Mouse (Mus musculus) embryonic facial prominence, embryonic 13.5 days (tissue): ENCODE data around the gene Hspb2. TPM values are rescaled to one million over a fixed set of nuclear protein-coding genes. Genes with fewer than 3 reads are reported as not detected.
A peak's percentile ranks its signal among the peaks of the same experiment; 100 is the strongest.

Source experiments
- ATAC-seq: fragments of 200-750 bp; cut with Nextera tagmentation; 2 replicates; pipeline ENCODE4 v1.8.0; 2017; ENCODE audit warnings: low read depth; ENCODE audit not compliant: insufficient number of reproducible peaks, insufficient read depth, low FRiP score, low TSS enrichment
- H3K27ac ChIP-seq: fragments of 300-500 bp; sonication (generic); 2 replicates; pipeline ENCODE4 v1.5.1; 2015; ENCODE audit warnings: moderate library complexity, mild to moderate bottlenecking, inconsistent platforms
- H3K27me3 ChIP-seq: fragments of 300-500 bp; sonication (generic); 2 replicates; pipeline ENCODE4 v1.6.1; 2015; ENCODE audit warnings: mild to moderate bottlenecking, inconsistent platforms
- H3K36me3 ChIP-seq: fragments of 300-500 bp; sonication (generic); 2 replicates; pipeline ENCODE4 v1.6.1; 2015; ENCODE audit warnings: mild to moderate bottlenecking, inconsistent platforms
- H3K4me1 ChIP-seq: fragments of 300-500 bp; sonication (generic); 2 replicates; pipeline ENCODE4 v1.6.1; 2015; ENCODE audit warnings: inconsistent platforms
- H3K4me2 ChIP-seq: fragments of 300-500 bp; sonication (generic); 2 replicates; pipeline ENCODE4 v1.6.1; 2015; ENCODE audit warnings: moderate library complexity, mild to moderate bottlenecking, inconsistent platforms
- H3K4me3 ChIP-seq: fragments of 300-500 bp; sonication (generic); 2 replicates; pipeline ENCODE4 v1.5.1; 2015; ENCODE audit warnings: mild to moderate bottlenecking, inconsistent platforms
- H3K9ac ChIP-seq: fragments of 300-500 bp; sonication (generic); 2 replicates; pipeline ENCODE4 v1.6.1; 2015; ENCODE audit warnings: mild to moderate bottlenecking, inconsistent platforms
- H3K9me3 ChIP-seq: fragments of 300-500 bp; sonication (generic); 2 replicates; pipeline ENCODE4 v1.6.1; 2016; ENCODE audit warnings: inconsistent platforms
- WGBS: fragments of 180-500 bp; shearing (Covaris S2); methylation state at CpG from one replicate; pipeline ENCODE4 v1.1.7; 2015; ENCODE audit warnings: mixed read lengths; 5-methylcytosine and 5-hydroxymethylcytosine counted together
- polyA plus RNA-seq: library from polyadenylated mRNA; unstranded; fragments of >200 nt; fragmentation: Nextera tagmentation; extraction: Ambion mirVana; gene quantifications from 2 replicates; pipeline ENCODE4 v1.2.1, GENCODE M21; 2015

Hspb2 gene
- polyA plus RNA-seq, 1 experiment from 2014 or later = 5.7 TPM

GRCm38 (mm10) chr9:50770011-50770410 lies 17.9 kb upstream of the Hspb2 start:
- WGBS = 91% methylated on average over 2 of the region's 2 CpGs
- ATAC-seq = no peak

GRCm38 (mm10) chr9:50768107-50769002 lies 16.2 kb upstream of the Hspb2 start, which contains the start of gene Fdxacb1:
Fdxacb1 (plus strand) TSS chr9:50768236.
- Histone ChIP-seq H3K27me3 (no peaks in the 10 kb centered on the region), H3K4me2 (peak within 1 kb of the TSS; percentile 83), H3K9me3 (no peaks in the 10 kb centered on the region), H3K9ac (peak within 1 kb of the TSS; percentile 84), H3K36me3 (peaks cover 14% of the 10 kb centered on the region), H3K4me1 (peaks cover 15% of the 10 kb centered on the region), H3K27ac (peak within 1 kb of the TSS; percentile 91), H3K4me3 (peak within 1 kb of the TSS; percentile 69)
- ATAC-seq = peak; percentile 94
- 4% methylated on average over 59 of the region's 59 CpGs for WGBS

More at GRCm38 (mm10) chr9:50770011-50770410, 17.9 kb upstream of the Hspb2 start:
- H3K27me3 ChIP-seq = no peaks in the 10 kb centered on the region
- no peaks in the 10 kb centered on the region for H3K9me3 ChIP-seq
- H3K27ac ChIP-seq = no peak overlapping the region
- H3K36me3 ChIP-seq = peaks cover 10% of the 10 kb centered on the region
- peaks cover 24% of the 10 kb centered on the region for H3K4me1 ChIP-seq
- H3K9ac ChIP-seq = no peak overlapping the region
- no peak overlapping the region for H3K4me2 ChIP-seq
- H3K4me3 ChIP-seq = no peak overlapping the region

GRCm38 (mm10) chr9:50767531-50768106 lies 15.5 kb upstream of the Hspb2 start:
- Histone ChIP-seq H3K4me2 (peak overlapping the region; percentile 83), H3K4me1 (peaks cover 15% of the 10 kb centered on the region), H3K36me3 (peaks cover 14% of the 10 kb centered on the region), H3K9me3 (no peaks in the 10 kb centered on the region), H3K9ac (peak overlapping the region; percentile 84), H3K4me3 (peak overlapping the region; percentile 69), H3K27me3 (no peaks in the 10 kb centered on the region), H3K27ac (peak overlapping the region; percentile 91)
- ATAC-seq = peak; percentile 38
- WGBS = 6% methylated on average over 17 of the region's 17 CpGs

- Histone ChIP-seq H3K27me3 (no peaks in the 10 kb centered on the region), H3K4me2 (no peak overlapping the region)
- WGBS = 62% methylated on average over 1 of the region's 1 CpGs
Observed at GRCm38 (mm10) chr9:50763331-50763730, 11.2 kb upstream of the Hspb2 start.

GRCm38 (mm10) chr9:50761520-50762243 lies 9.5 kb upstream of the Hspb2 start:
- Histone ChIP-seq H3K9ac (no peak overlapping the region), H3K4me2 (no peak overlapping the region), H3K36me3 (peaks cover 3% of the 10 kb centered on the region; the same call in 1 of the 2 replicates), H3K4me3 (no peak overlapping the region), H3K9me3 (no peaks in the 10 kb centered on the region), H3K27ac (no peak overlapping the region), H3K4me1 (no peaks in the 10 kb centered on the region), H3K27me3 (no peaks in the 10 kb centered on the region)
- WGBS = 55% methylated on average over 6 of the region's 6 CpGs
- no peak for ATAC-seq

More at GRCm38 (mm10) chr9:50763331-50763730, 11.2 kb upstream of the Hspb2 start:
- H3K27ac ChIP-seq = no peak overlapping the region
- H3K36me3 ChIP-seq = peaks cover 3% of the 10 kb centered on the region; the same call in 1 of the 2 replicates
- H3K9ac ChIP-seq = no peak overlapping the region
- peaks cover 5% of the 10 kb centered on the region; the same call in 1 of the 2 replicates for H3K4me1 ChIP-seq
- ATAC-seq = no peak
- no peaks in the 10 kb centered on the region for H3K9me3 ChIP-seq
- H3K4me3 ChIP-seq = no peak overlapping the region

GRCm38 (mm10) chr9:50756711-50757110 lies 4.6 kb upstream of the Hspb2 start:
- Histone ChIP-seq H3K4me3 (no peak overlapping the region), H3K27me3 (no peaks in the 10 kb centered on the region), H3K36me3 (no peaks in the 10 kb centered on the region), H3K4me1 (peaks cover 13% of the 10 kb centered on the region), H3K9me3 (no peaks in the 10 kb centered on the region), H3K27ac (no peak overlapping the region), H3K9ac (no peak overlapping the region), H3K4me2 (no peak overlapping the region)
- no peak for ATAC-seq
- 65% methylated on average over 5 of the region's 5 CpGs for WGBS

GRCm38 (mm10) chr9:50753947-50754346 lies 1.8 kb upstream of the Hspb2 start:
- ATAC-seq = no peak
- no peak overlapping the region for H3K4me2 ChIP-seq

GRCm38 (mm10) chr9:50752784-50753615 lies 846 bp upstream of the Hspb2 start:
- Histone ChIP-seq H3K9ac (no peak overlapping the region), H3K27ac (no peak overlapping the region), H3K4me2 (no peak overlapping the region), H3K9me3 (no peaks in the 10 kb centered on the region), H3K4me3 (no peak overlapping the region), H3K4me1 (peaks cover 18% of the 10 kb centered on the region), H3K27me3 (no peaks in the 10 kb centered on the region; the same call in 1 of the 2 replicates), H3K36me3 (no peaks in the 10 kb centered on the region)
- WGBS = 71% methylated on average over 17 of the region's 17 CpGs
- 0 out of 2 replicates have a peak, but pooled peaks have one; percentile 37 for ATAC-seq

More at GRCm38 (mm10) chr9:50753947-50754346, 1.8 kb upstream of the Hspb2 start:
- Histone ChIP-seq H3K9ac (no peak overlapping the region), H3K4me1 (peaks cover 18% of the 10 kb centered on the region), H3K27ac (no peak overlapping the region), H3K9me3 (no peaks in the 10 kb centered on the region), H3K27me3 (no peaks in the 10 kb centered on the region), H3K36me3 (no peaks in the 10 kb centered on the region), H3K4me3 (no peak overlapping the region)
- 66% methylated on average over 7 of the region's 7 CpGs for WGBS

- ATAC-seq = no peak
- Histone ChIP-seq H3K9ac (no peak within 1 kb of the TSS), H3K27me3 (peaks cover 8% of the 10 kb centered on the region), H3K36me3 (no peaks in the 10 kb centered on the region), H3K9me3 (no peaks in the 10 kb centered on the region), H3K27ac (peak within 1 kb of the TSS; percentile 23; the same call in 1 of the 2 replicates), H3K4me1 (peaks cover 23% of the 10 kb centered on the region), H3K4me3 (no peak within 1 kb of the TSS), H3K4me2 (peak within 1 kb of the TSS; percentile 28)
- 73% methylated on average over 22 of the region's 22 CpGs for WGBS
Observed at GRCm38 (mm10) chr9:50751323-50751722, 831 bp downstream of the Hspb2 start, which contains the start of gene Cryab. Cryab (plus strand) TSS chr9:50751325.

GRCm38 (mm10) chr9:50750706-50751105 lies 1.4 kb downstream of the Hspb2 start:
- H3K27ac ChIP-seq = no peak overlapping the region
- peaks cover 28% of the 10 kb centered on the region for H3K4me1 ChIP-seq
- no peak overlapping the region for H3K9ac ChIP-seq
- ATAC-seq = no peak
- peaks cover 14% of the 10 kb centered on the region for H3K27me3 ChIP-seq
- no peaks in the 10 kb centered on the region for H3K36me3 ChIP-seq
- H3K4me3 ChIP-seq = no peak overlapping the region
- WGBS = 33% methylated on average over 6 of the region's 6 CpGs
- H3K4me2 ChIP-seq = no peak overlapping the region
- H3K9me3 ChIP-seq = no peaks in the 10 kb centered on the region
